Mouse (Mus musculus): Measurements from ENCODE around the gene Vhl.

GRCm38 (mm10) chr6:113586466-113587183 lies 37.1 kb upstream of the Vhl start:
- TF ChIP-seq MYC (IDR thresholded peaks at IDR 0.05; ENCODE audit: low read depth, low read length) (no peak), MEF2A (IDR thresholded peaks at IDR 0.05; ENCODE audit: extremely low read depth, insufficient replicate concordance, low read depth, low read length, poor library complexity, severe bottlenecking) (no peak), CTCF (IDR thresholded peaks at IDR 0.05 in 2 of 3, conservative IDR thresholded peaks at IDR 0.05 in 1 of 3; ENCODE audit: control insufficient read depth in 1 of 3, insufficient read depth in 1 of 3, low read depth in 2 of 3, low read length in 3 of 3, poor library complexity in 1 of 3, severe bottlenecking in 1 of 3) (no peak)

Measured in MEL (cell line).